Mouse (Mus musculus): ENCODE data around the gene Fzr1. TPM values are rescaled to one million over a fixed set of nuclear protein-coding genes. Genes with fewer than 3 reads are reported as not detected.

The Fzr1 gene
- polyA plus RNA-seq, 1 experiment, result 61.6 TPM

DNA sequence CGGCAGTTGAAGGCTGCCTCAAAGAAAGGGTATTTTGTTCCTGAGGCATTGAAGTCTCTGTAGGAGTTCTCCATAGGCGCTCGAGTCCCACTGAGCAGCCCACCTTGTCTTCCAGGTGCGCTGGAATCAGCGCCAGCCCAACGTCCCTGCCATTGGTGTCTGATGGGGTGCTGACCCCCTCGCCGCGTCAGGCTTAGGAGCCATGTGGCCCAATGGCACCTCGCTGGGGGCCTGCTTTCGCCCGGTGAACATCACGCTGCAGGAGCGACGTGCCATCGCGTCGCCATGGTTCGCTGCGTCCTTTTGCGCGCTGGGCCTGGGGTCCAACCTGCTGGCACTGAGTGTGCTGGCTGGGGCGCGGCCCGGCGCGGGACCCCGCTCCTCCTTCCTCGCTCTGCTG, 46.0 kb downstream of the Fzr1 start:
- H3K79me3 ChIP-seq (ENCODE audit: low read depth), result no peaks in the 10 kb centered on the region
- TF ChIP-seq MAX (IDR thresholded peaks at IDR 0.05) (no peak), MYOD1 (IDR thresholded peaks at IDR 0.05; ENCODE audit: control insufficient read depth, insufficient read length, low read depth) (no peak), CTCF (IDR thresholded peaks at IDR 0.05; ENCODE audit: control insufficient read depth, insufficient read depth, insufficient read length) (no peak), MYOG (IDR thresholded peaks at IDR 0.05; ENCODE audit: control insufficient read depth, extremely low read depth, insufficient read length) (no peak), FOSL1 (IDR thresholded peaks at IDR 0.05; ENCODE audit: insufficient read depth, low read length, poor library complexity, severe bottlenecking) (no peak), USF1 (IDR thresholded peaks at IDR 0.05; ENCODE audit: low read depth) (no peak), CEBPB (IDR thresholded peaks at IDR 0.05; ENCODE audit: low read depth) (no peak)
- H3K4me3 ChIP-seq (ENCODE audit: insufficient read depth, poor library complexity, severe bottlenecking), result no peak overlapping the region
- peaks cover 1% of the 10 kb centered on the region for H3K36me3 ChIP-seq (ENCODE audit: control insufficient read depth, insufficient read depth)
- no peaks in the 10 kb centered on the region for H3K79me2 ChIP-seq (ENCODE audit: control insufficient read depth, insufficient read depth)
- no peaks in the 10 kb centered on the region for H3K27me3 ChIP-seq (ENCODE audit: control insufficient read depth, insufficient read depth, insufficient read length)
- H3ac ChIP-seq (ENCODE audit: control insufficient read depth, insufficient read length, low read depth), result no peak overlapping the region

DNA sequence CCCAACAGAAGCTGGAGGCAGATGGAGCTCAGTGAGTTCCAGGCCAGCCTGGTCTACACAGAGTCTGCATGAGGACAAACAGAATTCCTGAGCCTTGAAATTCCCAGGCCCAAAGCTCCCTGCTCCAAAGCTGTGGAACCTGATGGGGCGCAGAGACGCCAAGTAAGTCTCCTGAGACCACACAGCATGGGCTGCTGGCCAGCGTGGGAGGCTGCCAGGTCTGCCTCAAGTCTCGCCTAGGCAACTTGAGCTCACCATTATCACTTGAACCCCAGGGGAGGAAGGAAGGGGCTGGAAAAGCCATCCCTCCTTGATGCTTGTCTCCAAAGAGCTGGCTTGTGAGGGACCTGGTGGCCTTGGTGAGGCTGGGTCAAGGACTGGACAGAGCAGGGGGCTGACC, 48.3 kb downstream of the Fzr1 start:
- H3ac ChIP-seq (ENCODE audit: control insufficient read depth, insufficient read length, low read depth), result no peak overlapping the region
- H3K79me3 ChIP-seq (ENCODE audit: low read depth), result no peaks in the 10 kb centered on the region
- TF ChIP-seq FOSL1 (IDR thresholded peaks at IDR 0.05; ENCODE audit: insufficient read depth, low read length, poor library complexity, severe bottlenecking), result no peak
- TF ChIP-seq MYOG (IDR thresholded peaks at IDR 0.05; ENCODE audit: control insufficient read depth, extremely low read depth, insufficient read length), result no peak
- TF ChIP-seq MYOD1 (IDR thresholded peaks at IDR 0.05; ENCODE audit: control insufficient read depth, insufficient read length, low read depth), result no peak
- no peak for TF ChIP-seq CTCF (IDR thresholded peaks at IDR 0.05; ENCODE audit: control insufficient read depth, insufficient read depth, insufficient read length)
- TF ChIP-seq USF1 (IDR thresholded peaks at IDR 0.05; ENCODE audit: low read depth), result no peak
- TF ChIP-seq MAX (IDR thresholded peaks at IDR 0.05), result no peak
- H3K36me3 ChIP-seq (ENCODE audit: control insufficient read depth, insufficient read depth), result peaks cover 21% of the 10 kb centered on the region
- H3K27me3 ChIP-seq (ENCODE audit: control insufficient read depth, insufficient read depth, insufficient read length), result no peaks in the 10 kb centered on the region
- H3K4me3 ChIP-seq (ENCODE audit: insufficient read depth, poor library complexity, severe bottlenecking), result no peak overlapping the region
- no peaks in the 10 kb centered on the region for H3K79me2 ChIP-seq (ENCODE audit: control insufficient read depth, insufficient read depth)

DNA sequence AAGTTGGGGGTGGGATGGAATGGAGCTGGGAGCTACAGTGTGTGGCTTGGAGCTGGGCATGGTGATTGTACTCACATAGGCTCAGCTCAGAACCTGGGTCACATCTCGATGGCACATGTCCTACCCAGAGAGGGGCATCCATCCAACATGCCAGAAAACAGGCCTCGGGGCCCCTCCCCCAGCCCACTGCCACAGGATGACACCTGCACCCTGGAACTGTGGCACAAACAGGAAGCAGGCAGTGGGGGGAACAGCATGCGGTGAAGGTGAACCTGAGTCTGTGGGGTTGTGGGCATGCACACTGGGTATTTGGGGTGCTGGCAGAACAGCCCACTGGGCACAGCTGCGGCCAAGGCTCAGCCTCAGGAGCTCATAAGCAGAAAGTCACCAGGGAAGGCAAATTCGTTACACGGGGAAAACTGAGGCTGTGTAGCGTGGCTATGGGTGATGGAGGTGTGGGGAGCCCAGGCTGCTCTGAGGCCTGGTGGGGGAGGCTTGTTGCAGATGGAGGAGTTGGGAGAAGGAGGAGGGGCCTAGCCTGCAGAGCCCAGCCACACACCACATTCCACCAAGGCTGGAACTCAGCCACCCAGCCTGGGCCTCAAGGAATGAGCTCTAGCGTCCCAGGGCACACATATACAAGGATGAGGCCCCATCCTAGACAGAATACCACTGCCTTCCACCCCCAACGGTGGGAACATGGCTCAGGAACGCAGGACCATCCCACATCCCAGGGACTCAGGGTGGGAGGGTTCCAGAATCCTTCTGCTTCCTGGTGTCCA, 48.9 kb downstream of the Fzr1 start:
- TF ChIP-seq MAX (IDR thresholded peaks at IDR 0.05) (no peak), CEBPB (IDR thresholded peaks at IDR 0.05; ENCODE audit: low read depth) (no peak), USF1 (IDR thresholded peaks at IDR 0.05; ENCODE audit: low read depth) (no peak), MYOD1 (IDR thresholded peaks at IDR 0.05; ENCODE audit: control insufficient read depth, insufficient read length, low read depth) (no peak), MYOG (IDR thresholded peaks at IDR 0.05; ENCODE audit: control insufficient read depth, extremely low read depth, insufficient read length) (no peak), FOSL1 (IDR thresholded peaks at IDR 0.05; ENCODE audit: insufficient read depth, low read length, poor library complexity, severe bottlenecking) (no peak), CTCF (IDR thresholded peaks at IDR 0.05; ENCODE audit: control insufficient read depth, insufficient read depth, insufficient read length) (no peak)
- peaks cover 27% of the 10 kb centered on the region for H3K36me3 ChIP-seq (ENCODE audit: control insufficient read depth, insufficient read depth)
- H3K79me3 ChIP-seq (ENCODE audit: low read depth), result peaks cover 1% of the 10 kb centered on the region
- H3K79me2 ChIP-seq (ENCODE audit: control insufficient read depth, insufficient read depth), result no peaks in the 10 kb centered on the region
- H3K27me3 ChIP-seq (ENCODE audit: control insufficient read depth, insufficient read depth, insufficient read length), result no peaks in the 10 kb centered on the region
- no peak overlapping the region for H3K4me3 ChIP-seq (ENCODE audit: insufficient read depth, poor library complexity, severe bottlenecking)
- no peak overlapping the region for H3ac ChIP-seq (ENCODE audit: control insufficient read depth, insufficient read length, low read depth)

DNA sequence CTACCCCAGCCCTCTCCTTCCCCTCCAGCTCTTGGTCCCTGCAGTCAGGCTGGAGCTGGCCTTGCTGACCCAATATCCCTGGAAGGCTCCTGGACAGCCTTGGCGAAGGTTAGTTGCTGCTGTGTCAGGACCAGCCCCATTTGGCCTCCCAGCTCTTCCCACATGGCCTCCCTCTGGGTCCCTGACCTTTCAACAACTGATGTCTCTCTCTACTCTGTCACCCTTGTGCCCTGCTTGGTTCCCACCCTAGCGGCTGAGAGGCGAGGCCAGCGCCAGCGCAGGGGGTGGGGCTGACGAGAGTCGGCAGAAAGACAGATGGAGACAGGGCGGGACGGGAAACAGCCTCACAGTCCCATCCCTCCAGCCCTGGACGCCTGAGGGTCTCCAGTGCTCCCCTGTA, 49.9 kb downstream of the Fzr1 start, which contains the start of gene Tbxa2r:
TSS of gene Tbxa2r (plus strand) at position 346 of the 400 bp plus-strand sequence.
- no peak within 1 kb of the TSS for H3K4me3 ChIP-seq (ENCODE audit: insufficient read depth, poor library complexity, severe bottlenecking)
- peaks cover 2% of the 10 kb centered on the region for H3K79me3 ChIP-seq (ENCODE audit: low read depth)
- TF ChIP-seq MYOD1 (IDR thresholded peaks at IDR 0.05; ENCODE audit: control insufficient read depth, insufficient read length, low read depth) (no peak), CEBPB (IDR thresholded peaks at IDR 0.05; ENCODE audit: low read depth) (no peak), MAX (IDR thresholded peaks at IDR 0.05) (no peak), FOSL1 (IDR thresholded peaks at IDR 0.05; ENCODE audit: insufficient read depth, low read length, poor library complexity, severe bottlenecking) (no peak), USF1 (IDR thresholded peaks at IDR 0.05; ENCODE audit: low read depth) (no peak), CTCF (IDR thresholded peaks at IDR 0.05; ENCODE audit: control insufficient read depth, insufficient read depth, insufficient read length) (no peak), MYOG (IDR thresholded peaks at IDR 0.05; ENCODE audit: control insufficient read depth, extremely low read depth, insufficient read length) (no peak)
- no peaks in the 10 kb centered on the region for H3K27me3 ChIP-seq (ENCODE audit: control insufficient read depth, insufficient read depth, insufficient read length)
- peaks cover 6% of the 10 kb centered on the region for H3K79me2 ChIP-seq (ENCODE audit: control insufficient read depth, insufficient read depth)
- no peak within 1 kb of the TSS for H3ac ChIP-seq (ENCODE audit: control insufficient read depth, insufficient read length, low read depth)
- H3K36me3 ChIP-seq (ENCODE audit: control insufficient read depth, insufficient read depth), result peaks cover 36% of the 10 kb centered on the region

DNA sequence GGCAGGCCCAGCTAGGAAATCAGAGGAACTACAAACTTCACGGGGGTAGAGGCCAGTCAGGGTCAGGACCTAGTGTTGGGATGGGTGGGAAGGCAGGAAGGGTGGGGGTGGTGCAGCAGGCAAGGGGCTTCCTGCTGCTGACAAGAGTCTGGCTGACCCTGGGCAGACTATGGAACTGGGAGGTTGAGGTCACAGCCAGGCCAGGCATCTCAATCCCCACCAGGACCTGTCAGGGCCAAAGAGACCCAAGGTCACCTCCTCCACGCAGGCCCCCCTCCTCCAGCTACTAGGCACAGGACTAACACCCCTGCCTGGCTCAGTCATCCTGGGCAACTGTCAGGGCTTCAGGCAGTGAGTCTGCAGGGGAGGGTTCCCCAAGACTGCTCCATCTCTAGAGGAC, 50.4 kb downstream of the Fzr1 start:
- H3K36me3 ChIP-seq (ENCODE audit: control insufficient read depth, insufficient read depth), result peaks cover 40% of the 10 kb centered on the region
- peaks cover 4% of the 10 kb centered on the region for H3K79me3 ChIP-seq (ENCODE audit: low read depth)
- no peaks in the 10 kb centered on the region for H3K27me3 ChIP-seq (ENCODE audit: control insufficient read depth, insufficient read depth, insufficient read length)
- H3K4me3 ChIP-seq (ENCODE audit: insufficient read depth, poor library complexity, severe bottlenecking), result no peak overlapping the region
- no peak overlapping the region for H3ac ChIP-seq (ENCODE audit: control insufficient read depth, insufficient read length, low read depth)
- no peak for TF ChIP-seq MAX (IDR thresholded peaks at IDR 0.05)
- TF ChIP-seq FOSL1 (IDR thresholded peaks at IDR 0.05; ENCODE audit: insufficient read depth, low read length, poor library complexity, severe bottlenecking), result no peak
- no peak for TF ChIP-seq CTCF (IDR thresholded peaks at IDR 0.05; ENCODE audit: control insufficient read depth, insufficient read depth, insufficient read length)
- TF ChIP-seq CEBPB (IDR thresholded peaks at IDR 0.05; ENCODE audit: low read depth), result no peak
- no peak for TF ChIP-seq MYOG (IDR thresholded peaks at IDR 0.05; ENCODE audit: control insufficient read depth, extremely low read depth, insufficient read length)
- no peak for TF ChIP-seq MYOD1 (IDR thresholded peaks at IDR 0.05; ENCODE audit: control insufficient read depth, insufficient read length, low read depth)
- no peak for TF ChIP-seq USF1 (IDR thresholded peaks at IDR 0.05; ENCODE audit: low read depth)
- peaks cover 10% of the 10 kb centered on the region for H3K79me2 ChIP-seq (ENCODE audit: control insufficient read depth, insufficient read depth)

Data from C2C12 (cell line).